Mouse (Mus musculus) midbrain, embryonic 14.5 days (tissue): ENCODE data around the gene Neu4. TPM values are rescaled to one million over a fixed set of nuclear protein-coding genes. Genes with fewer than 3 reads are reported as not detected.

Experiments
- ATAC-seq: fragments of 200-750 bp; cut with Nextera tagmentation; 2 replicates; pipeline ENCODE4 v1.8.0; 2017; ENCODE audit warnings: moderate number of reproducible peaks, moderate library complexity; ENCODE audit not compliant: low FRiP score, low TSS enrichment
- DNase-seq: peaks from one replicate; pipeline ENCODE4 v3.0.0-alpha.2; 2015
- H3K27ac ChIP-seq: fragments of 300-500 bp; sonication (generic); replicated peaks from 2 replicates; pipeline ENCODE4 v1.5.1; 2014; ENCODE audit warnings: mild to moderate bottlenecking, low read depth, low read length, moderate library complexity
- H3K27me3 ChIP-seq: fragments of 300-500 bp; sonication (generic); 2 replicates; pipeline ENCODE4 v1.6.1; 2014; ENCODE audit warnings: low read length, control low read depth, mixed read lengths; ENCODE audit not compliant: control insufficient read depth, insufficient read depth
- H3K36me3 ChIP-seq: fragments of 300-500 bp; sonication (generic); 2 replicates; pipeline ENCODE4 v1.6.1; 2014; ENCODE audit warnings: low read length, control low read depth; ENCODE audit not compliant: control insufficient read depth, insufficient read depth
- H3K4me1 ChIP-seq: fragments of 300-500 bp; sonication (generic); 2 replicates; pipeline ENCODE4 v1.6.1; 2014; ENCODE audit warnings: mild to moderate bottlenecking, antibody characterized with exemption, low read length, control low read depth; ENCODE audit not compliant: control insufficient read depth, insufficient read depth
- H3K4me2 ChIP-seq: fragments of 300-500 bp; sonication (generic); 2 replicates; pipeline ENCODE4 v1.6.1; 2014; ENCODE audit warnings: mild to moderate bottlenecking, low read length, moderate library complexity
- H3K4me3 ChIP-seq: fragments of 300-500 bp; sonication (generic); replicated peaks from 2 replicates; pipeline ENCODE4 v1.5.1; 2014; ENCODE audit warnings: low read depth, low read length
- H3K9ac ChIP-seq: fragments of 300-500 bp; sonication (generic); replicated peaks from 2 replicates; pipeline ENCODE4 v1.6.1; 2014; ENCODE audit warnings: mild to moderate bottlenecking, low read length, moderate library complexity
- H3K9me3 ChIP-seq: fragments of 300-500 bp; sonication (generic); 2 replicates; pipeline ENCODE4 v1.6.1; 2016; ENCODE audit warnings: low read length, control low read depth, mixed read lengths; ENCODE audit not compliant: control insufficient read depth
- WGBS: fragments of 180-500 bp; shearing (Covaris S2); extraction: QIAGEN DNeasy Blood & Tissue Kit; methylation state at CpG from one replicate; pipeline ENCODE4 v1.1.7; 2014; 5-methylcytosine and 5-hydroxymethylcytosine counted together
- polyA plus RNA-seq: library from polyadenylated mRNA; unstranded; fragments of >200 nt; fragmentation: Nextera tagmentation; extraction: Ambion mirVana; gene quantifications from 2 replicates; pipeline ENCODE4 v1.2.1, GENCODE M21; 2014

The Neu4 gene
- polyA plus RNA-seq, 1 experiment from 2014 or later: not detected

GRCm38 (mm10) chr1:94034984-94035743 is 14.9 kb downstream of the Neu4 start:
- ATAC-seq (peak; percentile 86), DNase-seq (peak; percentile 90)
- H3K27ac ChIP-seq: peak overlapping the region; percentile 69
- H3K27me3 ChIP-seq: no peaks in the 10 kb centered on the region
- H3K36me3 ChIP-seq: no peaks in the 10 kb centered on the region
- no peaks in the 10 kb centered on the region for H3K9me3 ChIP-seq
- 1% methylated on average over 25 of the region's 25 CpGs for WGBS
- H3K4me3 ChIP-seq: peak overlapping the region; percentile 43
- peaks cover 5% of the 10 kb centered on the region; the same call in 1 of the 2 replicates for H3K4me1 ChIP-seq
- H3K4me2 ChIP-seq: peak overlapping the region; percentile 79
- peak overlapping the region; percentile 55 for H3K9ac ChIP-seq

GRCm38 (mm10) chr1:94040391-94040790 is 20.1 kb downstream of the Neu4 start:
- H3K9ac ChIP-seq: no peak overlapping the region
- H3K4me2 ChIP-seq: no peak overlapping the region
- peaks cover 5% of the 10 kb centered on the region; the same call in 1 of the 2 replicates for H3K4me1 ChIP-seq
- no peak overlapping the region for H3K4me3 ChIP-seq
- DNase-seq (no peak), ATAC-seq (no peak)
- H3K27me3 ChIP-seq: no peaks in the 10 kb centered on the region
- H3K9me3 ChIP-seq: no peaks in the 10 kb centered on the region
- H3K36me3 ChIP-seq: no peaks in the 10 kb centered on the region
- no peak overlapping the region for H3K27ac ChIP-seq
- WGBS: 97% methylated on average over 2 of the region's 2 CpGs

GRCm38 (mm10) chr1:94045559-94045958 is 25.3 kb downstream of the Neu4 start:
- Histone ChIP-seq H3K9ac (no peak overlapping the region), H3K36me3 (no peaks in the 10 kb centered on the region), H3K4me1 (no peaks in the 10 kb centered on the region), H3K27ac (no peak overlapping the region), H3K4me3 (no peak overlapping the region), H3K4me2 (no peak overlapping the region), H3K27me3 (no peaks in the 10 kb centered on the region), H3K9me3 (no peaks in the 10 kb centered on the region)
- 81% methylated on average over 3 of the region's 3 CpGs for WGBS
- no peak for ATAC-seq
- no peak for DNase-seq

- 83% methylated on average over 4 of the region's 4 CpGs for WGBS
These were observed 26.3 kb downstream of the Neu4 start for GRCm38 (mm10) chr1:94046544-94046943.

GRCm38 (mm10) chr1:94051104-94051503 is 30.9 kb downstream of the Neu4 start:
- ATAC-seq (no peak), DNase-seq (no peak)
- no peaks in the 10 kb centered on the region for H3K4me1 ChIP-seq
- WGBS: 86% methylated on average over 5 of the region's 5 CpGs
- H3K27ac ChIP-seq: no peak overlapping the region
- no peak overlapping the region for H3K4me3 ChIP-seq
- no peaks in the 10 kb centered on the region for H3K27me3 ChIP-seq
- H3K9me3 ChIP-seq: no peaks in the 10 kb centered on the region
- H3K4me2 ChIP-seq: no peak overlapping the region
- H3K36me3 ChIP-seq: no peaks in the 10 kb centered on the region
- no peak overlapping the region for H3K9ac ChIP-seq

More at GRCm38 (mm10) chr1:94046544-94046943, 26.3 kb downstream of the Neu4 start:
- H3K9me3 ChIP-seq: no peaks in the 10 kb centered on the region
- no peaks in the 10 kb centered on the region for H3K4me1 ChIP-seq
- H3K4me2 ChIP-seq: no peak overlapping the region
- H3K36me3 ChIP-seq: no peaks in the 10 kb centered on the region
- no peak for ATAC-seq
- H3K27ac ChIP-seq: no peak overlapping the region
- DNase-seq: no peak
- no peak overlapping the region for H3K4me3 ChIP-seq
- no peak overlapping the region for H3K9ac ChIP-seq
- no peaks in the 10 kb centered on the region for H3K27me3 ChIP-seq

- H3K9me3 ChIP-seq: no peaks in the 10 kb centered on the region
- WGBS: 67% methylated on average over 6 of the region's 6 CpGs
- no peak within 1 kb of the TSS for H3K4me2 ChIP-seq
- H3K9ac ChIP-seq: no peak within 1 kb of the TSS
- no peaks in the 10 kb centered on the region for H3K4me1 ChIP-seq
- no peak within 1 kb of the TSS for H3K27ac ChIP-seq
- no peak for DNase-seq
- no peaks in the 10 kb centered on the region for H3K36me3 ChIP-seq
- no peaks in the 10 kb centered on the region for H3K27me3 ChIP-seq
- ATAC-seq: no peak
- H3K4me3 ChIP-seq: no peak within 1 kb of the TSS
These were observed 32.1 kb downstream of the Neu4 start, which contains the start of gene Pdcd1 for GRCm38 (mm10) chr1:94052373-94052772. Pdcd1 (minus strand) TSS chr1:94052553.

GRCm38 (mm10) chr1:94053530-94054216 is 33.4 kb downstream of the Neu4 start:
- Histone ChIP-seq H3K4me1 (no peaks in the 10 kb centered on the region), H3K9ac (no peak overlapping the region), H3K36me3 (no peaks in the 10 kb centered on the region), H3K27me3 (no peaks in the 10 kb centered on the region), H3K27ac (no peak overlapping the region), H3K4me2 (no peak overlapping the region), H3K9me3 (no peaks in the 10 kb centered on the region), H3K4me3 (no peak overlapping the region)
- ATAC-seq (no peak), DNase-seq (no peak)
- 71% methylated on average over 7 of the region's 7 CpGs for WGBS

GRCm38 (mm10) chr1:94054481-94054880 is 34.2 kb downstream of the Neu4 start:
- DNase-seq: no peak
- Histone ChIP-seq H3K9ac (no peak overlapping the region), H3K27me3 (no peaks in the 10 kb centered on the region), H3K9me3 (no peaks in the 10 kb centered on the region), H3K4me2 (no peak overlapping the region), H3K4me3 (no peak overlapping the region), H3K36me3 (no peaks in the 10 kb centered on the region), H3K4me1 (no peaks in the 10 kb centered on the region), H3K27ac (no peak overlapping the region)
- ATAC-seq: no peak
- WGBS: 82% methylated on average over 1 of the region's 1 CpGs

GRCm38 (mm10) chr1:94055966-94056365 is 35.7 kb downstream of the Neu4 start:
- no peak for DNase-seq
- Histone ChIP-seq H3K4me3 (no peak overlapping the region), H3K27me3 (no peaks in the 10 kb centered on the region), H3K27ac (no peak overlapping the region), H3K4me2 (no peak overlapping the region), H3K9ac (no peak overlapping the region), H3K36me3 (no peaks in the 10 kb centered on the region), H3K9me3 (no peaks in the 10 kb centered on the region), H3K4me1 (no peaks in the 10 kb centered on the region)
- ATAC-seq: no peak
- 69% methylated on average over 3 of the region's 3 CpGs for WGBS
